Mouse (Mus musculus): ENCODE results near the gene Prtg. TPM values are rescaled to one million over a fixed set of nuclear protein-coding genes. Genes with fewer than 3 reads are reported as not detected.

Gene Prtg
- total RNA-seq, 2 experiments from 2014 or later: 1.1 to 1.4 TPM

GRCm38 (mm10) chr9:72949572-72949971 is 142.9 kb downstream of the Prtg start:
- intact Hi-C loops (cut with DNase I): no loop called here
- DNase-seq (ENCODE audit: low spot score in 2 of 2): no peak

DNA sequence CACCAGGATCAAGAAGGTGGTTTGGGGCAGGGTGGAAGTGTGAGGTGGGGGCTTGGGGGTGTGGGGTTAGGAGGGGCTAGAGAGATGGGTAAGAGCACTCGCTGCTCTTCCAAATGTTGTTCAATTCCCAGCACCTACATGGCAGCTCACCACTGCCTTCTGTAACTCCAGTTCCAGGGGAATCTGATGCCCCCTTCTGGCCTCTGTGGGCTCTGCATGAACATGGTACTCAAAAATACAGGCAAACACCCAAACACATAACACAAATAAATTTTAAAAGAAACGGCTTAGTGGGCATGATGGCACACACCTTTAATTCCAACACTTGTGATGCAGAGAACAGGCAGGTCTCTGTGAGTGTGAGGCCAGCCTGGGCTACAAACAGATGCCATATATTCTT is 148.1 kb downstream of the Prtg start:
- no peak for DNase-seq (ENCODE audit: low spot score in 2 of 2)
- intact Hi-C loops (cut with DNase I): no loop called here

DNA sequence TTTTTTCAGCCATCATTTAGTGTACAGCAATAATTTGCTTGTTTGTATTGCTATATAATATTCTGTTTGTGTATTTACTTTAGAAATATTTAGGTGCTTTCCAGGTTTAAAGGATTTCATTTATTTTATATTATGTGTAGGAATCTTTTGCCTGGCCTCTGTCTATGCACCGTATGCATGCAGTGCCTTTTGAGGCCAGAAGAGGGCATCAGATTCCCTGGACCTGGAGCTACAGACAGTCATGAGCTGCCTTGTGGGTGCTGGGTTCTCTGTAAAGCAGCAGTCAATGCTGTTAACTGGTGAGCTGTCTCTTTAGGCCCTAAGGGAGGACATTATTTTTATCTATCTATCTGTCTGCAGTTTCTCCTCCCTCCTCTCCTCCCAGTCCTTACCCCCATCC is 148.9 kb downstream of the Prtg start:
- DNase-seq (ENCODE audit: low spot score in 2 of 2): peak; percentile 52 to 70
- intact Hi-C loops (cut with DNase I): no loop called here

GRCm38 (mm10) chr9:72958521-72959450 is 152.1 kb downstream of the Prtg start, which contains the start of the genes Dyx1c1 and Gm44503:
Gene Dyx1c1 (plus strand): TSS chr9:72958785.
Gene Gm44503 (plus strand): TSS chr9:72958852.
- DNase-seq (ENCODE audit: low spot score in 2 of 2): peak; percentile 76 to 80
- intact Hi-C loops (cut with DNase I): no loop called here

- intact Hi-C loops (cut with DNase I): loop anchor here (10.0 kb wide), 1 partner anchor 197 kb away; no protein-coding TSS in a partner anchor
- DNase-seq (ENCODE audit: low spot score in 2 of 2): no peak
Measured at GRCm38 (mm10) chr9:72961346-72961745, 154.7 kb downstream of the Prtg start.

GRCm38 (mm10) chr9:72961959-72962358 is 155.3 kb downstream of the Prtg start:
- intact Hi-C loops (cut with DNase I): loop anchor here (10.0 kb wide), 1 partner anchor 197 kb away; no protein-coding TSS in a partner anchor
- DNase-seq (ENCODE audit: low spot score in 2 of 2): no peak

Other genes starting within 250 kb of the Prtg start
- 100 to 1,000 TPM; 298 to 311 TPM for gene Nedd4, start 144.5 kb upstream of the Prtg start, total RNA-seq (2021)
- 10 to 100 TPM; 12.0 to 13.0 TPM for gene Pygo1, start 118.8 kb downstream of the Prtg start, total RNA-seq (2021)
- gene Dyx1c1, start 151.9 kb downstream of the Prtg start, total RNA-seq (2021): 1 to 10 TPM; 1.1 to 1.7 TPM
- under 1 TPM in 1 of 2 experiments, not detected in 1; 0.29 TPM for gene Gm44503, start 152.0 kb downstream of the Prtg start, total RNA-seq (2021)
- gene Ccpg1os, start 178.5 kb downstream of the Prtg start, total RNA-seq (2021): 1 to 10 TPM; 7.6 to 8.6 TPM
- 100 to 1,000 TPM; 104 to 117 TPM for gene Ccpg1, start 178.6 kb downstream of the Prtg start, total RNA-seq (2021)
- gene Pigb, start 233.5 kb downstream of the Prtg start, total RNA-seq (2021): 10 to 100 TPM; 15.2 to 15.4 TPM
- gene Rab27a, start 238.0 kb downstream of the Prtg start, total RNA-seq (2021): 1 to 10 TPM; 5.9 to 8.2 TPM